20 mouse cellular contexts compared by ENCODE assay signal in genomic region chr2:51953648-51954204, GRCm38 (mm10). TPM values are rescaled to one million over a fixed set of nuclear protein-coding genes. Genes with fewer than 3 reads are reported as not detected.
DNase-seq lines count a peak whose midpoint lies in the region; ATAC-seq lines count a peak whose summit lies in the region.
"Had no signal": no experiment of that assay in that cellular context is flagged by ENCODE, and none has a peak within 500 bp of the region (broad histone marks: within the 10 kb centered on the region; RNA-seq: fewer than 3 reads in every experiment).

No protein-coding gene starts in this region.

- DNase-seq in lung, postnatal 25 days (ENCODE audit: low spot score), result no peak
- no peak for DNase-seq in spleen, postnatal 36 days (ENCODE audit: low spot score in 2 of 2)
- DNase-seq in kidney, postnatal 14 days, result no peak
- DNase-seq: adrenal gland, postnatal 10 days; adrenal gland, postnatal 36 days; cerebellum, adult 18-20 months; cerebellum, adult 9-10 months; cerebellum, postnatal 14 days; gastrocnemius, postnatal 10 days; gastrocnemius, postnatal 36 days; heart, adult 2 months; heart, postnatal 14 days; heart, postnatal 4 days had no signal

- ATAC-seq in common myeloid progenitor, adult 5-6 weeks (replicated peaks; ENCODE audit: low read depth, poor library complexity, severe bottlenecking), result peak; percentile 92
- peak; percentile 60 for ATAC-seq in erythroid progenitor cell, adult 5-6 weeks (replicated peaks; ENCODE audit: low FRiP score, poor library complexity, severe bottlenecking)
- ATAC-seq in megakaryocyte progenitor cell, adult 5-6 weeks (replicated peaks; ENCODE audit: poor library complexity), result peak; percentile 80
- ATAC-seq: activated CD4-positive, CD25-positive, alpha-beta regulatory T cell, adult 4 months; CD4-positive, CD25-positive, alpha-beta regulatory T cell, adult 4 months; forebrain, embryonic 13.5 days; forebrain, embryonic 16.5 days had no signal

RNA-seq across cellular contexts. Expression of gene Rbm43, which starts 18.8 kb away (rescaled TPM):
- total RNA-seq in common myeloid progenitor, adult 5-6 weeks (2017), result 45.1 and 45.4 TPM in 2 replicates
- total RNA-seq in erythroid progenitor cell, adult 5-6 weeks (2015; ENCODE audit: low replicate concordance), result 36.5 and 45.0 TPM in 2 replicates
- 14.9 and 30.3 TPM in 2 replicates for total RNA-seq in erythroid progenitor cell, adult 5-6 weeks (2017; ENCODE audit: low replicate concordance)
- total RNA-seq in megakaryocyte progenitor cell, adult 5-6 weeks (2015), result 49.5 and 55.0 TPM in 2 replicates
- total RNA-seq in megakaryocyte progenitor cell, adult 5-6 weeks (2017), result 27.7 and 30.1 TPM in 2 replicates

RNA-seq across cellular contexts. Expression of gene Nmi, which starts 19.6 kb away (rescaled TPM):
- total RNA-seq in common myeloid progenitor, adult 5-6 weeks (2017), result 63.2 and 77.3 TPM in 2 replicates
- 7.9 and 23.5 TPM in 2 replicates for total RNA-seq in erythroid progenitor cell, adult 5-6 weeks (2015; ENCODE audit: low replicate concordance)
- total RNA-seq in erythroid progenitor cell, adult 5-6 weeks (2017; ENCODE audit: low replicate concordance), result 20.0 and 20.3 TPM in 2 replicates
- 27.5 and 42.5 TPM in 2 replicates for total RNA-seq in megakaryocyte progenitor cell, adult 5-6 weeks (2015)
- 57.6 and 67.8 TPM in 2 replicates for total RNA-seq in megakaryocyte progenitor cell, adult 5-6 weeks (2017)
